Mouse (Mus musculus): ENCODE measurements at regions not wholly inside any gene's neighbourhood (a gene's known extent, or its start where the extent isn't known, plus 50 kb on each side); places are given as distances from the start of the nearest gene placed in this dataset.
"Not testable (repeated sequence)": the region's sequence is repeated elsewhere in the genome, so short reads cannot be mapped to it uniquely, and the experiment has no call there.

GRCm38 (mm10) chr3:69655001-69655400, 56.2 kb upstream of the B3galnt1 start:
- H3K4me3 ChIP-seq (ENCODE audit: extremely low read depth, insufficient read depth, insufficient read length) = no peak overlapping the region
- H3K27ac ChIP-seq (ENCODE audit: insufficient read depth, low read length) = no peak overlapping the region
- no peaks in the 10 kb centered on the region for H3K36me3 ChIP-seq (ENCODE audit: control insufficient read depth, insufficient read depth, low read length)
- 10% methylated on average over 2 of the region's 2 CpGs for WGBS
- no peaks in the 10 kb centered on the region for H3K27me3 ChIP-seq (ENCODE audit: control insufficient read depth, insufficient read depth, low read length)
- TF ChIP-seq CTCF (IDR thresholded peaks at IDR 0.05; ENCODE audit: extremely low read depth, insufficient read depth, insufficient read length, insufficient replicate concordance) (no peak), POLR2A (IDR thresholded peaks at IDR 0.05; ENCODE audit: low read depth, low read length) (no peak)
- H3K4me1 ChIP-seq (ENCODE audit: control insufficient read depth, insufficient read depth, insufficient read length) = peaks cover 2% of the 10 kb centered on the region; the same call in 1 of the 2 replicates
- peak in 1 of 2 experiments; percentile 22 for DNase-seq (ENCODE audit: low read depth in 1 of 2, low spot score in 2 of 2)

- DNase-seq (ENCODE audit: low read depth in 1 of 2, low spot score in 2 of 2); H3K36me3 ChIP-seq (ENCODE audit: control insufficient read depth, insufficient read depth, low read length); H3K27me3 ChIP-seq (ENCODE audit: control insufficient read depth, insufficient read depth, low read length); H3K4me3 ChIP-seq (ENCODE audit: extremely low read depth, insufficient read depth, insufficient read length); H3K4me1 ChIP-seq (ENCODE audit: control insufficient read depth, insufficient read depth, insufficient read length); H3K27ac ChIP-seq (ENCODE audit: insufficient read depth, low read length): not testable (repeated sequence)
- 90% methylated on average over 8 of the region's 8 CpGs for WGBS
Measured at GRCm38 (mm10) chr3:69653361-69653760, 54.6 kb upstream of the B3galnt1 start.

- no peak for TF ChIP-seq CTCF (IDR thresholded peaks at IDR 0.05; ENCODE audit: extremely low read depth, insufficient read depth, insufficient read length, insufficient replicate concordance)
- TF ChIP-seq POLR2A (IDR thresholded peaks at IDR 0.05; ENCODE audit: low read depth, low read length) = no peak
- Histone ChIP-seq H3K27ac (ENCODE audit: insufficient read depth, low read length) (no peak overlapping the region), H3K27me3 (ENCODE audit: control insufficient read depth, insufficient read depth, low read length) (no peaks in the 10 kb centered on the region), H3K4me3 (ENCODE audit: extremely low read depth, insufficient read depth, insufficient read length) (no peak overlapping the region), H3K4me1 (ENCODE audit: control insufficient read depth, insufficient read depth, insufficient read length) (no peaks in the 10 kb centered on the region), H3K36me3 (ENCODE audit: control insufficient read depth, insufficient read depth, low read length) (no peaks in the 10 kb centered on the region)
- DNase-seq (ENCODE audit: low read depth in 1 of 2, low spot score in 2 of 2) = no peak
- 93% methylated on average over 4 of the region's 4 CpGs for WGBS
Measured at GRCm38 (mm10) chr3:69649561-69649960, 50.8 kb upstream of the B3galnt1 start.
